Mouse (Mus musculus) embryonic facial prominence, embryonic 10.5 days (tissue): Measurements from ENCODE around the gene Map4k3. TPM values are rescaled to one million over a fixed set of nuclear protein-coding genes. Genes with fewer than 3 reads are reported as not detected.
"Not testable (repeated sequence)": the region's sequence is repeated elsewhere in the genome, so short reads cannot be mapped to it uniquely, and the experiment has no call there.

Experiments
- DNase-seq: peaks from one replicate; pipeline ENCODE4 v3.0.0-alpha.2; 2017; ENCODE audit warnings: low spot score
- H3K27ac ChIP-seq: fragments of 300-500 bp; sonication (generic); replicated peaks from 2 replicates; pipeline ENCODE4 v1.5.1; 2016; ENCODE audit warnings: mild to moderate bottlenecking
- H3K27me3 ChIP-seq: fragments of 300-500 bp; sonication (generic); replicated peaks from 2 replicates; pipeline ENCODE4 v1.6.1; 2016; ENCODE audit warnings: low read depth, mild to moderate bottlenecking; ENCODE audit not compliant: poor library complexity, severe bottlenecking
- H3K36me3 ChIP-seq: fragments of 300-500 bp; sonication (generic); replicated peaks from 2 replicates; pipeline ENCODE4 v1.6.1; 2016; ENCODE audit warnings: mild to moderate bottlenecking, moderate library complexity
- H3K4me1 ChIP-seq: fragments of 300-500 bp; sonication (generic); 2 replicates; pipeline ENCODE4 v1.6.1; 2016
- H3K4me3 ChIP-seq: fragments of 300-500 bp; sonication (generic); 2 replicates; pipeline ENCODE4 v1.5.1; 2016; ENCODE audit warnings: mild to moderate bottlenecking, moderate library complexity
- H3K9me3 ChIP-seq: fragments of 300-500 bp; sonication (generic); 2 replicates; pipeline ENCODE4 v1.6.1; 2016; ENCODE audit warnings: mild to moderate bottlenecking
- WGBS: fragments of 180-500 bp; shearing (Covaris S2); methylation state at CpG from one replicate; pipeline ENCODE4 v1.1.7; 2016; 5-methylcytosine and 5-hydroxymethylcytosine counted together
- polyA plus RNA-seq: library from polyadenylated mRNA; unstranded; fragments of >200 nt; fragmentation: Nextera tagmentation; extraction: Ambion mirVana; gene quantifications from 2 replicates; pipeline ENCODE4 v1.2.1, GENCODE M21; 2016

The Map4k3 gene
- 19.4 and 22.3 TPM in 2 replicates for polyA plus RNA-seq

DNA sequence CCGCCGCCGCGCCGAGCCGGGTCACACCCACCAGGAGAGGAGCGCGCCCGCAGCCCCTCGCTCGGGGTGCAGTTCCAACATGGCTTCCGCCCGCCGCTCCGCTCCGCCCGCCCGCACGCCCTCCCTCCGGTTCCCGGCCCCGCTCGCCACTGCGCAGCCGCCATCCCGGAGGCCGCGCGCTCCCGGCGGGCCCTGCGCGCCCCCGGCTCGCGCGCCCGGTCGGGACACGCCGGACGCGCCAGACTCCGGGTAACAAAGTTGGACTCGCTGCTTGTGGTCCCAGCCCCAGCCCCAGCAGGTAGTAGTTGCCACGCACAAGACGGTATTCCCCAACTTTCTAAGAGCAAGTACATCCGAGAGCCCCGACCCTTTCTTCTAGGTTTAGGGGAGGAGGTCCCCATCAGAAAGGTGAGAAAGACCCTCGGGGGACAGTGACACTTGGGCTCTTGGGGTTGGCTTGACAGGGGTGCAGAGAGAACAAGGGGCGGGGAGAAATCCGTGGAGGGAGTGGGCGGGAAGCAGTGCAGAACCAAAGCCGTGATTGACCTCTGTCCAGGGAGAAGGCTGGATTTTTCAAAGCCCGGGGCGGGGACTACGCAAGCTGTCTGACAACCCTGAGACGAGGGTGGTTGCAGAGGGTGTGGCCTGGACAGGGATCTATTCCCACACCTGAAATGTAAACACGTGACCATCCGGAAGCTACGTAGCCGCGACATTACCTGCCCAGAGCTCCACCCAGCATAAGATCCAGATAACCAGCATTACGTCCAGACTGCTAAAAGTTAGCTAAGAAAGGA is at the start of gene Map4k3:
TSS of gene Map4k3 (minus strand) at position 424 of the 797 bp plus-strand sequence.
- Histone ChIP-seq H3K36me3 (peaks cover 8% of the 10 kb centered on the region), H3K27me3 (no peaks in the 10 kb centered on the region), H3K9me3 (0 out of 2 replicates have a peak, but pooled peaks cover 2% of the 10 kb centered on the region), H3K4me3 (peak within 1 kb of the TSS; percentile 74), H3K27ac (peak within 1 kb of the TSS; percentile 98), H3K4me1 (peaks cover 21% of the 10 kb centered on the region)
- WGBS, result under 1% methylated on average over 64 of the region's 64 CpGs
- DNase-seq, result peak; percentile 92

DNA sequence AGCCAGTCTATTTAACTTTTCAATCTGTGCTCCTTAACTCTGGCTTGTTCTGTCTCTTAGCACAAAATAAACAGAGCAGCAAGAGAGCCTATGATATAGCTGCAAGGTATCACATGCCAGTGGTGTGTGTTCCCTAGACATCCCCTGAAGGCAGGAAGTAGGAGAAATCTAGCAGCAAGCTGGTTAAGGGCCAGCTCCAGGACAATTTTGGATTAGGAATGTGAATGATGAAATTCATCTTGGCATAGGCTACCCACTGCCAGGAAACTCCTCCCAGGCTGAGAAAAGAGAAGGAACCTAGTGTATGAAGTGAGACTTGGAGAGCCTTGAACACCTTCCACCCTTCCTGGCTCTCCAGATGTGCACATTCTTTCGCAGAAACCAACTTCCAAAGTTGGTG is 49.3 kb upstream of the Map4k3 start:
- Histone ChIP-seq H3K4me3 (no peak overlapping the region), H3K27me3 (no peaks in the 10 kb centered on the region), H3K27ac (no peak overlapping the region), H3K9me3 (no peaks in the 10 kb centered on the region; the same call in 1 of the 2 replicates), H3K36me3 (no peaks in the 10 kb centered on the region), H3K4me1 (no peaks in the 10 kb centered on the region)
- DNase-seq, result no peak
- WGBS, result 84% methylated on average over 1 of the region's 1 CpGs

DNA sequence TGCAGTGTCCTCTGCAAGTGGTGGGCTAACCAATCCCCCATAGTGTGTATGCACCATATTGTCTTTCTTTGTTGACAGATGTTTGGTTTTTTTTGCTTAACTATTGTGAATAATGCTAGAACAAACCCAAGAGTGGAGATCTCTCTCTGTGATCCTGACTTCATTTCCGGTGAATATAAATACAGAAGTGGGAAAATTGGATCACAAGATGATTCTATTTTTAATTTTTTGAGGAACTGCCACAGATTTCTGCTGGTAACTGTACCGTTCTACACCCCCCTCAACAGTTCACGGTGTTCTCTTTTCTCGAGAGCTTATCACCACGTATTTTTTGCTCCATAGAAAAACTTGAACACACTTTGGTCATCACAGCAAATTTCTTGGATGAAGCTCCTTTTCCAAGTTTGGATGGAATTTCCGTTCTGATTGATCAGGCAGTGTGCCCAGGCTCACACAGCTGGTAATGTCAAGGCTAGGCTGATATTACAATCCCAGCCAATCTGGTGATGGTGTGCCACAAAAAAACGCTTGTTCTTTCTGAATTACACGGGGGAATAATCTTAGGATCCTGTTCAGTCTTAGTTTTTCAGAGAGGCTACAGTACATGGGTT is 47.0 kb upstream of the Map4k3 start:
- no peaks in the 10 kb centered on the region for H3K36me3 ChIP-seq
- H3K4me3 ChIP-seq, result no peak overlapping the region
- no peaks in the 10 kb centered on the region for H3K4me1 ChIP-seq
- H3K9me3 ChIP-seq, result no peaks in the 10 kb centered on the region; the same call in 1 of the 2 replicates
- DNase-seq, result no peak
- WGBS, result 83% methylated on average over 8 of the region's 8 CpGs
- H3K27me3 ChIP-seq, result no peaks in the 10 kb centered on the region
- H3K27ac ChIP-seq, result no peak overlapping the region

DNA sequence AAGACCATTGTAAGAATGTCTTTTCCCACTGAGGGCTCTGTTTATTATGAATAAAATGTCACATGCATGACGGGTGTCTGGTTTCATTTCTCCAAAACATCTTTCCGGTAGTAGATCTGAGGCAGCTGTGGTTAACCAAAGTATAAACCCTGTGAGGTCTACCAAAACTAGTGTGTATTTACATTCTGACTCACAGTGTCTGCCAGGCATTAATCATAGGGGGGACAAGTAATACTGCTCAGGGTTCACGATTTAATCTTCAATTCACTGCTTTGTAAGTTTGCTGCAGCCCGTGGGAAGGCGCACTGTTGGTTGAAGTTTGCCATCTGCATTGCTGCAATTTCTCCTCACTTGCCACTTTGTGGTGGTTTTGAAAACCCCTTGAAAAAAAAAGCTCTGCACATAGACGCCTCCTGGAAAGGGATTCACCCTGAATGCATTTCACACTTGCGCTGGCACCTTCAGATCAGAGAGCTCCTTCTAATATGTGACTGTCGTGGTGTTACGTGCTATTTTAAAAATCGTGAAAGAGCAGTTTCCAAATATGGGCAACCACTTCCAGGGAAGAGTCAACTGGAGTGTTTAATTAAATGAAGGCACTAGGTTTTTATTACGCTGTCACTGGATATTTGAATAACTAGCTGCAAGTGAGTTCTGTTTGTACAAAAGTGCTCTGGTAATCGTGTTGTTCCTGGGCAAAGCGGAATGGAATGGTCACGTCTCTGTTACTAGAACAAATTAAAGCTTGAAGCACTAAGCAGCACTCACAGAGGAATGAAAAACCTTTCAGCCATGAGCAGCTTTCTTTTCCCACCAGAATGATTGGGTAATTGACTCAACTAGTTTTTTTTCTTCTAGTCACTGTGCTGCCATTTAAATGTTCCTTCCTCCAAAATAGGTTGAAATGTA is 44.5 kb upstream of the Map4k3 start:
- no peaks in the 10 kb centered on the region; the same call in 1 of the 2 replicates for H3K9me3 ChIP-seq
- no peaks in the 10 kb centered on the region for H3K4me1 ChIP-seq
- no peak for DNase-seq
- 83% methylated on average over 14 of the region's 14 CpGs for WGBS
- H3K36me3 ChIP-seq, result no peaks in the 10 kb centered on the region
- no peak overlapping the region for H3K4me3 ChIP-seq
- no peaks in the 10 kb centered on the region for H3K27me3 ChIP-seq
- no peak overlapping the region for H3K27ac ChIP-seq

DNA sequence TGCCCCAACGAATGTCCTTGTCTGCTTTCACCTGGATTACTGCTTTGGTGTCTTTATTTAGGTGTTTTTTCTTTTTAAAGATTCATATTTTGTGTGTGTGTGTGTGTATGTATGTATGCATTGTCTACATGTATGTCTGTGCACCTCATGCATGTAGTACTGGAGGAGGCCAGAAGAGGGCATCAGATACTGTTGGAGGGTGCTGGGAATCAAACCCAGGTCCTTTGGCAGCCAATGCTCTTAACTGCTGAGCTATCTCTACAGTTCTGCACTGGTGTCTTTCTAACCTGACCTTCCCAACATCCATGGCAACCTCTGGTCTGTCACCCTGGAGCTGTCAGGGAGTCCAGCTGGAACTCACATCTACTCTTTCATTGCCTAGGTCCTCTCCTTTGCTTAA is 41.8 kb upstream of the Map4k3 start:
- Histone ChIP-seq H3K27me3 (no peaks in the 10 kb centered on the region; the same call in 1 of the 2 replicates), H3K36me3 (no peaks in the 10 kb centered on the region), H3K4me1 (peaks cover 4% of the 10 kb centered on the region; the same call in 1 of the 2 replicates), H3K9me3 (no peaks in the 10 kb centered on the region), H3K4me3 (no peak overlapping the region), H3K27ac (no peak overlapping the region)
- no peak for DNase-seq
- 79% methylated on average over 1 of the region's 1 CpGs for WGBS

DNA sequence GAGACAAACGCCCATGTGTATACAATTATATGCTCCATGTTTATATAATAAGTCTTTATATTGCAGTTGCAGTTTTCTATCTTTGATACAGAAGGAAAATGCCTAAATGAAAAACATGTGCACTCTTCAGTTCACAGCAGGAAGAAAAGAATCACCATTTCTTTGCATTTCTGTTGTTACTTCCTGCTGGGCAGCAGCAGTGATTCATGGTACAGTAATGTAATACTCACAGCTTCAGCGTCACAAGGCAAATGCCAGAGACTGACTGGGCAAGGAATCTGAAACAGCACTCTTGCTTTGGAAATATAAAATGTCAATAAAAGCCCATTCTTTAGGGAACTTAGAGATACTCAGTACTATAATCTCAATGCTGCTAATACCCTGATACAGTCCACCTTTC is 36.9 kb upstream of the Map4k3 start:
- H3K9me3 ChIP-seq, result no peaks in the 10 kb centered on the region
- H3K4me3 ChIP-seq, result no peak overlapping the region
- no peaks in the 10 kb centered on the region for H3K36me3 ChIP-seq
- H3K27me3 ChIP-seq, result no peaks in the 10 kb centered on the region; the same call in 1 of the 2 replicates
- DNase-seq, result no peak
- 63% methylated on average over 2 of the region's 2 CpGs for WGBS
- H3K4me1 ChIP-seq, result peaks cover 5% of the 10 kb centered on the region; the same call in 1 of the 2 replicates
- H3K27ac ChIP-seq, result no peak overlapping the region

DNA sequence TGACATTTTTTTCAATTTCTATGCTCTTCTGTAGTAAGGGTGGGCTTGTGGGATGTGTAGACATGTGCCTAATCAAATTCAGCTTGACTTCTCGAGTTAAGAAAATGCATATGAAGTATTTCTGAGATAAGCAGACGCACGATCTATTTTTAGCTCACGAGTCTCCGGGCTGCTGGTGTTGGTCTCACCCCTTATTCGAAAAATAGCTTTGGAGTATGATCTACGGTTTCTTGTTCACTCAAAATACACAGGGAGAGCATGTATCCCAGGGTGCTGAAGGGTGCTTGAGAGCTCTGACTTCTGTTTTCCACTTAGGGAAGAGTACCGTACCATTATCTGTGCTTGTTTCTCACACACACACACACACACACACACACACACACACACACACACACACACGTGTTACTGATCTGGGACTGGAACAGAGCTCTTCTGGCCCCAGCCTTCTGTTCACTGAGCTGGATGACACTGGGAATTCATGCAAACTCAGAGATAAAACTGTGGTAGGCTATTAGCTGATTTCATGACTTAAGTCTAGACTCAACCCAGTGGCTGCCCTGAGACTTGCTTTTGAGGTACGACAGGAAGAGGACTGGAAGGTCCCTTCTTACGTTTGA is 34.9 kb upstream of the Map4k3 start:
- 86% methylated on average over 11 of the region's 11 CpGs for WGBS
- no peaks in the 10 kb centered on the region for H3K9me3 ChIP-seq
- no peaks in the 10 kb centered on the region for H3K36me3 ChIP-seq
- H3K27ac ChIP-seq, result no peak overlapping the region
- no peak overlapping the region for H3K4me3 ChIP-seq
- DNase-seq, result no peak
- H3K4me1 ChIP-seq, result peaks cover 5% of the 10 kb centered on the region; the same call in 1 of the 2 replicates
- H3K27me3 ChIP-seq, result no peaks in the 10 kb centered on the region; the same call in 1 of the 2 replicates

DNA sequence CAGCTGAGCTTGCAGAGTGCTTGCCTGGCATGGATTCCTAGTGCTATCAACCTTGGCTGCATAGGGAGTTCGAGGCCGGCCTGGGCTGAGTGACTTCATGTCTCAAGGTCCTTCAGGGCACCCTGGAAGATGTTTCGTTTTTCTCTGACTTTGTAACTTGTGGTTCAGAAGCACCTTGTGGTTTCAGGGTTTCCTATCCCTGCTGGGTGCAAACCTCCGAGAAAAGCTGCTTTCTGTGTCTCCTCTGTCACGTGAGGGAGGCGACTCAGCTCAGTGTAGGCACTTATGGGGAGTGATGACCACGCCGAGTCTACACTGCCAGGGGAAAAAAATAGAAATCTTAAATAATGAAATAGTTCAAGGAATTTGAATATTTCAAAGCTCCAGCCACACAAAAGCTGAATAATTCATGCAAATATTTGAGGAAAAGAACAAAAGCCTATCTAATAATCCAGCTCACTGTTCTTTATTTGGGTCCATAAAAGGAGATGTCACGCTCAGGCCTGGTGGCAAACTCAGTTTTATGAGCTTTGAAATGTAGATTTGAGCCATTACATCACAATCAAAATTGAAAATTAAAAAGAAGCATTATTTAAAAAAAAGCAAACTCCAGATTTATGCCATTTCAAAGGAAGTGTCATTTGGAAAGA is 34.2 kb upstream of the Map4k3 start:
- Histone ChIP-seq H3K27ac (no peak overlapping the region), H3K9me3 (no peaks in the 10 kb centered on the region), H3K36me3 (no peaks in the 10 kb centered on the region), H3K4me3 (no peak overlapping the region), H3K4me1 (peaks cover 5% of the 10 kb centered on the region; the same call in 1 of the 2 replicates), H3K27me3 (no peaks in the 10 kb centered on the region; the same call in 1 of the 2 replicates)
- DNase-seq, result no peak
- 85% methylated on average over 9 of the region's 9 CpGs for WGBS

DNA sequence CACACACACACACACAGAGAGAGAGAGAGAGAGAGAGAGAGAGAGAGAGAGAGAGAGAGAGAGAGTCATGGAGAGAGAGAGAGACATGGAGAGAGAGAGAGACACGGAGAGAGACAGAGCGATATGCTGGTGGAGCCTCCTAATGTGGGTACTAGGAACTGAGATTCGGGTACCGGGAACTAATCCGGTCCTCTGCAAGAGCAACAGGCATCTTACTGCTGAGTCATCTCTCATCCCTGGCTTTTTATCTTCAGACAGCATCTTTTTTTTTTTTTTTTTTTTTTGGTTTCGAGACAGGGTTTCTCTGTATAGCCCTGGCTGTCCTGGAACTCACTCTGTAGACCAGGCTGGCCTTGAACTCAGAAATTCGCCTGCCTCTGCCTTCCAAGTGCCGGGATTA is 32.9 kb upstream of the Map4k3 start:
- 84% methylated on average over 8 of the region's 8 CpGs for WGBS
- not testable (repeated sequence) for H3K4me1 ChIP-seq, H3K9me3 ChIP-seq, H3K27ac ChIP-seq, H3K27me3 ChIP-seq, H3K4me3 ChIP-seq, DNase-seq, H3K36me3 ChIP-seq

DNA sequence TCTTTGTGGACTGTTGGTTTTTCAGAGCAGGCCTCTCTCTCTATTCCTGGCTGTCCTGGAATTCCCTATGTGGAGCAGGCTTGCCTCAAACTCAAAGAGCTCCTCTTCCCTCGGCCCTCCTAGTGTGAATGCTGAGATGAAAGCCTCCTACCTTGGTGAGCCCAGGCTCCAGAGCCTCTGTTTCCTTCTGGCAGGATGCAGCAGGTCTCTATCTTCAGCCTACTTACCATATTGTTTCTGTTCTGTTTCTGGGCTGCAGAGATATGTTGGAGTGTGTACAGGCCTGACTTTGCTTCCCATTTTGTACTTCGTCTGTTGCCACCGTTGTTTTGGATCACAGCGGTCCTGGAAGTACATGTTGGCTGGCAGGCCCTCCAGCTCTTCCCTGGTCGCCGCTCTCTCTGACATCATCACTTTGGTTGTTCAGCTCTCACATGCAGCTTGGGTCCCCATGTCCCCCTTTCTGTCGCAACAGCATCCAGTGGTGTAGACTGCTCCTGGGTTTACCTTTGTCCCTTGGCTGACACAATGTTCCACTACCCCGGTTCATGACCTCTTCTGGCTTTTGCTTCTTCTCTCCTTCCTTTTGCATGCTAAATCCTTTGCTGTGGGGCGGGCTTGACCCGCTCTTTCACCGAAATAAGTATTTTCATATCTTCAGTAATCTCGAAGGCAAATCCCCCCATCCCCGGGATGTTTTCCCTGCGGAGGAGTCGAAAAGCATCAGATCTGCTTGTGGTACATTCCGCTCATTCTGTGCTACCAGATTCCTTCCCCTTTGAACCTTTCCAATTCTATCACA is 32.3 kb upstream of the Map4k3 start:
- no peaks in the 10 kb centered on the region for H3K36me3 ChIP-seq
- DNase-seq, result no peak
- no peaks in the 10 kb centered on the region for H3K9me3 ChIP-seq
- 89% methylated on average over 16 of the region's 16 CpGs for WGBS
- H3K4me1 ChIP-seq, result peaks cover 5% of the 10 kb centered on the region; the same call in 1 of the 2 replicates
- H3K27ac ChIP-seq, result no peak overlapping the region
- H3K27me3 ChIP-seq, result no peaks in the 10 kb centered on the region
- no peak overlapping the region for H3K4me3 ChIP-seq

DNA sequence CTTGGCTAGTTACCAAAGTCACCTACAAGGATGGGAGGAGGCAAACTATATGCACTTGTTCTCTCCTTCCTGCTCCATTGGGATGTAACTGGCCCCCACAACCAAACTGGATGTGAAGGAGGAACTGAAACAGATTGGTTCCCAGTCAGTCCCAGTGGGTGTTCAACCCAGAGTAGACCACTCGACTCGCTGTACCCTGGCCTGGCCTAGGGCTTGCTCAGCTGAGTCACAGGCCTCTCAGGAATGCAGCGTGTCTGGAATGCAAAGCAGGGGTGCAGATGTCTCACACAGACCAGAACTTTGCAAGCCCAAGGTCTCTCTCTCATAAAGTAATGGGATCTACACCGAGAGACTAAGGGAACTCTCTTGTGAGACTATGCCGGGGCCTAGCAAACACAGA is 27.8 kb upstream of the Map4k3 start:
- Histone ChIP-seq H3K4me1 (peaks cover 9% of the 10 kb centered on the region), H3K4me3 (no peak overlapping the region), H3K9me3 (no peaks in the 10 kb centered on the region), H3K27ac (no peak overlapping the region), H3K36me3 (no peaks in the 10 kb centered on the region), H3K27me3 (no peaks in the 10 kb centered on the region)
- 81% methylated on average over 5 of the region's 5 CpGs for WGBS
- DNase-seq, result no peak
